Mouse (Mus musculus) gastrocnemius, postnatal 14 days (tissue): ENCODE measurements around the gene Tceal3. TPM values are rescaled to one million over a fixed set of nuclear protein-coding genes. Genes with fewer than 3 reads are reported as not detected.
A peak's percentile ranks its signal among the peaks of the same experiment; 100 is the strongest.
"Not testable (repeated sequence)": the region's sequence is repeated elsewhere in the genome, so short reads cannot be mapped to it uniquely, and the experiment has no call there.

Source experiments
- DNase-seq: peaks from one replicate; pipeline ENCODE4 v3.0.0; 2021; ENCODE audit warnings: mixed read lengths
- intact Hi-C: fragments of 180-260 bp; cut with DNase I; formaldehyde crosslinking; loops from one replicate; pipeline ENCODE4 v1.15.1; 2025; ENCODE audit warnings: low total_unique reads
- long read RNA-seq, 2 experiments: library from polyadenylated mRNA; stranded (forward); transcript quantifications; one replicate each; pipeline ENCODE4 v2.0.0; 2021
- total RNA-seq, 2 experiments: library from RNA; stranded (reverse); gene quantifications; 2 replicates each; pipeline ENCODE4 v1.2.3; 2021

The Tceal3 gene
- total RNA-seq: 1 to 10 TPM; 2.1 to 2.3 TPM
- long read RNA-seq, experiment 1, partial matches to known transcripts: 0 of 2 reads
- long read RNA-seq, experiment 1, other reads (novel, unspliced or antisense): 1 of 2 reads
- long read RNA-seq, experiment 2, partial matches to known transcripts: 0 of 1 reads
- long read RNA-seq, experiment 2, other reads (novel, unspliced or antisense): 1 of 1 reads

- intact Hi-C loops: no loop called here
Observed at GRCm38 (mm10) chrX:136590199-136590896, at the start of gene Tceal3. Tceal3 (plus strand) TSS chrX:136590842.

GRCm38 (mm10) chrX:136543956-136544355, 46.7 kb upstream of the Tceal3 start, which contains the start of gene Kir3dl2:
Kir3dl2 (minus strand) TSS chrX:136544056.
- DNase-seq, intact Hi-C loops: not testable (repeated sequence)

More at GRCm38 (mm10) chrX:136590199-136590896, at the start of gene Tceal3:
- DNase-seq: no peak

GRCm38 (mm10) chrX:136569094-136569493, 21.5 kb upstream of the Tceal3 start:
- intact Hi-C loops, DNase-seq: not testable (repeated sequence)

GRCm38 (mm10) chrX:136584617-136585016, 6.0 kb upstream of the Tceal3 start:
- no peak for DNase-seq
- intact Hi-C loops: no loop called here

GRCm38 (mm10) chrX:136590897-136591257, 235 bp downstream of the Tceal3 start:
- no peak for DNase-seq
- intact Hi-C loops: no loop called here

GRCm38 (mm10) chrX:136599416-136599815, 8.8 kb downstream of the Tceal3 start:
- intact Hi-C loops: no loop called here
- no peak for DNase-seq

GRCm38 (mm10) chrX:136606951-136607350, 16.3 kb downstream of the Tceal3 start:
- no peak for DNase-seq
- intact Hi-C loops: no loop called here

- no peak for DNase-seq
- intact Hi-C loops: no loop called here
Observed at GRCm38 (mm10) chrX:136607395-136607794, 16.8 kb downstream of the Tceal3 start.

GRCm38 (mm10) chrX:136611346-136611745, 20.7 kb downstream of the Tceal3 start:
- DNase-seq: no peak
- intact Hi-C loops: no loop called here

- intact Hi-C loops, DNase-seq: not testable (repeated sequence)
Observed at GRCm38 (mm10) chrX:136615889-136616288, 25.2 kb downstream of the Tceal3 start.

- peak; percentile 5 for DNase-seq
- intact Hi-C loops: no loop called here
Observed at GRCm38 (mm10) chrX:136624905-136625569, 34.4 kb downstream of the Tceal3 start.

GRCm38 (mm10) chrX:136625959-136626358, 35.3 kb downstream of the Tceal3 start:
- intact Hi-C loops: no loop called here
- DNase-seq: no peak

- DNase-seq: no peak
- intact Hi-C loops: no loop called here
Observed at GRCm38 (mm10) chrX:136635116-136635515, 44.5 kb downstream of the Tceal3 start.

GRCm38 (mm10) chrX:136639754-136640153, 49.1 kb downstream of the Tceal3 start:
- intact Hi-C loops: no loop called here
- DNase-seq: no peak

GRCm38 (mm10) chrX:136645857-136646256, 55.2 kb downstream of the Tceal3 start:
- DNase-seq, intact Hi-C loops: not testable (repeated sequence)

GRCm38 (mm10) chrX:136666281-136666706, 75.7 kb downstream of the Tceal3 start:
- no peak for DNase-seq
- intact Hi-C loops: no loop called here

GRCm38 (mm10) chrX:136666762-136667464, 76.3 kb downstream of the Tceal3 start:
- DNase-seq: not testable (repeated sequence)

GRCm38 (mm10) chrX:136668794-136669193, 78.2 kb downstream of the Tceal3 start:
- DNase-seq: no peak
- intact Hi-C loops: no loop called here

More at GRCm38 (mm10) chrX:136666762-136667464, 76.3 kb downstream of the Tceal3 start:
- intact Hi-C loops: not testable (repeated sequence)

GRCm38 (mm10) chrX:136680989-136681388, 90.3 kb downstream of the Tceal3 start:
- intact Hi-C loops: no loop called here
- DNase-seq: no peak
